Mouse (Mus musculus): ENCODE data around the gene Snrnp35. TPM values are rescaled to one million over a fixed set of nuclear protein-coding genes. Genes with fewer than 3 reads are reported as not detected.
"Not testable (repeated sequence)": the region's sequence is repeated elsewhere in the genome, so short reads cannot be mapped to it uniquely, and the experiment has no call there.

Snrnp35 gene
- polyA plus RNA-seq, 1 experiment from 2014 or later: 32.2 TPM

GRCm38 (mm10) chr5:124496614-124497514, 13.9 kb downstream of the Snrnp35 start:
- DNase-seq (ENCODE audit: low spot score): no peak
- Histone ChIP-seq H3K27me3 (ENCODE audit: low read depth, poor library complexity, severe bottlenecking) (no peaks in the 10 kb centered on the region), H3K36me3 (peaks cover 96% of the 10 kb centered on the region), H3K27ac (no peak overlapping the region), H3K4me3 (no peak overlapping the region), H3K9me3 (replicated peaks) (no peaks in the 10 kb centered on the region), H3K4me1 (no peaks in the 10 kb centered on the region)
- 76% methylated on average over 15 of the region's 15 CpGs for WGBS

- Histone ChIP-seq H3K4me1 (no peaks in the 10 kb centered on the region), H3K36me3 (peaks cover 96% of the 10 kb centered on the region), H3K9me3 (replicated peaks) (no peaks in the 10 kb centered on the region), H3K27me3 (ENCODE audit: low read depth, poor library complexity, severe bottlenecking) (no peaks in the 10 kb centered on the region), H3K4me3 (no peak overlapping the region), H3K27ac (0 out of 2 replicates have a peak overlapping the region, but pooled peaks have one; percentile 14)
- no peak for DNase-seq (ENCODE audit: low spot score)
- 81% methylated on average over 9 of the region's 9 CpGs for WGBS
Observed at GRCm38 (mm10) chr5:124498221-124498876, 15.4 kb downstream of the Snrnp35 start.

DNA sequence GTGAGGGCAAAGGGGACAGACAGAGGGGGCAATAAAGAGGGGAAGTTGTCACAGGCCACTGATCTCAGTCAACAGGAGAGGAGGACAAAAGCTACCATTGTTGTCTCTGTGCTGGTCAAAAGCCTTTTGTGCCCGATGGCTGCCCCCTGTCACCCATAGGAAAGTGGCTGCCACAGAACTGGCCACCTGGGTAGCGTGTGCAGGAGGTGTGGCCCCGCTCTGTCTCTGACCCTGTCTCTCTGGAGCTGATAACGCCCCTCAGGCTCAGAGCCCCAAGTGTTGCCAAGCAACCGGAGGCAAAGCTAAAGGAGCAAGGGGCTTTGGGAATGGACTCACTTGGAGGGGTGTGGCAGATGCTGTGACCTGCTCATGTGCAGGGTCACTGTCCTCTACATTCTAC, 16.1 kb downstream of the Snrnp35 start:
- H3K27ac ChIP-seq: no peak overlapping the region
- no peak for DNase-seq (ENCODE audit: low spot score)
- 65% methylated on average over 5 of the region's 5 CpGs for WGBS
- no peak overlapping the region for H3K4me3 ChIP-seq
- peaks cover 96% of the 10 kb centered on the region for H3K36me3 ChIP-seq
- H3K9me3 ChIP-seq (replicated peaks): no peaks in the 10 kb centered on the region
- H3K27me3 ChIP-seq (ENCODE audit: low read depth, poor library complexity, severe bottlenecking): no peaks in the 10 kb centered on the region
- H3K4me1 ChIP-seq: no peaks in the 10 kb centered on the region

DNA sequence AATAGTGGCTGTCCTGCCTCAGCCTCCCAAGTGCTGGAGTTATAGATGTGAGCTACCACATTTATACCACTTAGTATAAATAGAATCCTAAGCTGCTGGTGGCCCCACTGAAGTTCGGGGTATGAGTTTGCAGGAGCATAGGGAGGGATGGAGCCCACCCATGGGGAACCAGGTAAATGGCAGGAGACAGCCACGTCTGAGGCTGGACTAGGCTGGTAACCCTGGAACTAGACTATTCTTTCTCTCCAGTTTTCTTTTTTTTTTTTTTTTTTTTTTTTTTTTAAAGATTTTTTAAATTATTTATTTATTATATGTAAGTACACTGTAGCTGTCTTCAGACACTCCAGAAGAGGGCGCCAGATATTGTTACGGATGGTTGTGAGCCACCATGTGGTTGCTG, 17.1 kb downstream of the Snrnp35 start:
- not testable (repeated sequence) for H3K9me3 ChIP-seq (replicated peaks); H3K4me3 ChIP-seq; H3K27me3 ChIP-seq (ENCODE audit: low read depth, poor library complexity, severe bottlenecking); DNase-seq (ENCODE audit: low spot score); H3K27ac ChIP-seq; H3K4me1 ChIP-seq
- 81% methylated on average over 4 of the region's 4 CpGs for WGBS
- H3K36me3 ChIP-seq: peaks cover 95% of the 10 kb centered on the region

DNA sequence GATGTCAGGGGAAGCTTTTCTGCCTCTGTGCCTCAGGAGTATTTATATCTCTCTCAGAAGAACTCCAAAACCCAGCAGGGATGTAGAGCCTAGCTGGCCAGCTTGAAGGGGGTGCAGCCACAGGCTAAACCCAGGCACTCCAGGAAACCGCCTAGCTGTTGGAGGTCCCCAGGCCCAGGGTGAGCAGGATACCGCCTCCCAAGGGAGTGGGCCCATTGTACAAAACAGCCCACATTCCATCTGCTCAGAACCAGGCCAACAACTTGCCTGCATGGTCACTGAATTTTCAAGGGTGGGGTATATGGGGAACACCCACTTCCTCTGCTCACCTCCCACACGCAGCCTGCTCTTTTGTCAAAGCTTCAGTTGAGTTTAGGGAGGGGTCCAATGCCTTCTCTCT, 17.6 kb downstream of the Snrnp35 start:
- Histone ChIP-seq H3K4me1 (no peaks in the 10 kb centered on the region), H3K27me3 (ENCODE audit: low read depth, poor library complexity, severe bottlenecking) (no peaks in the 10 kb centered on the region), H3K27ac (no peak overlapping the region), H3K4me3 (no peak overlapping the region), H3K36me3 (peaks cover 95% of the 10 kb centered on the region), H3K9me3 (replicated peaks) (no peaks in the 10 kb centered on the region)
- WGBS: 92% methylated on average over 3 of the region's 3 CpGs
- DNase-seq (ENCODE audit: low spot score): no peak

DNA sequence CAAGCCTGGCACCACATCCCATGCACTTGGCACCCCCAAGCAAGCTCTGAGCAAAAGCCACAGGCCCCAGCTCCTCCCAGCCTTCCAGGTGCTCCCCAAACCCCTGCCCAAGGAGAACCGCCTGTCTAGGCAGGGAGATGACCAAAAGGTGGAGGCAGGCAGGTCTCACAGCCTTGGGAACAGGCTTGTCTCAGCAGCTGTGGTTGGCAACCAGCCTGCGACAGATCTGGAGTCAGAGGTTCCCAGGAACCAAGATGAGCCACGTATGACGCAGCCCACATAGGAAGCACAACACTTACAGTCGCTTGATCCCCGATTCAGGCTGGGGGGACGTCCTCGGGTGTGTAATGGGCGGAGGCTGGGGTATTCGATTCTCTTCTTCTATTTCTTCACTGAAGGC, 18.6 kb downstream of the Snrnp35 start:
- Histone ChIP-seq H3K9me3 (replicated peaks) (no peaks in the 10 kb centered on the region), H3K36me3 (peaks cover 95% of the 10 kb centered on the region), H3K27me3 (ENCODE audit: low read depth, poor library complexity, severe bottlenecking) (no peaks in the 10 kb centered on the region), H3K4me3 (no peak overlapping the region), H3K4me1 (no peaks in the 10 kb centered on the region), H3K27ac (no peak overlapping the region)
- no peak for DNase-seq (ENCODE audit: low spot score)
- WGBS: 91% methylated on average over 10 of the region's 10 CpGs

DNA sequence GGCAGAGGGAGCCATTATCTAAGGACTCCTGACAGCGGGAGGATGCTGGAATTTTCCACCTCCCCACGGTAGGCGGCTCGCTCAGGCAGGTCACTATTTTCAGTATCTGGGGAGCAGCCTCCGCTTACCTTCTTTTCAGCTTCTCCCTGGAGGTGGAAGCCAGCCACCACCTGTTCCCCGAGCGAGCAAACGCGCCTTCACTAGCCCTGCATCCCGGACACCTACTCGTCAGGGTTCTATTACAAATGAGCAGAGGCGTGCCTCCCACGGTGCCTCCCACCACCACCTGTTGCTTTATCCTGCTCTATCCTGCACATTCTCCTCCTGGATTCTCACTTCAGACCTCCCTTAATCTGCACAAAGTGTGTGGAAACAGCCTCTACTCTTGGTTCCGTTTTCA, 20.8 kb downstream of the Snrnp35 start:
- 63% methylated on average over 14 of the region's 14 CpGs for WGBS
- no peaks in the 10 kb centered on the region for H3K9me3 ChIP-seq (replicated peaks)
- H3K27me3 ChIP-seq (ENCODE audit: low read depth, poor library complexity, severe bottlenecking): no peaks in the 10 kb centered on the region
- H3K4me1 ChIP-seq: 0 out of 2 replicates have a peak, but pooled peaks cover 3% of the 10 kb centered on the region
- no peak for DNase-seq (ENCODE audit: low spot score)
- peaks cover 93% of the 10 kb centered on the region for H3K36me3 ChIP-seq
- no peak overlapping the region for H3K27ac ChIP-seq
- H3K4me3 ChIP-seq: no peak overlapping the region

GRCm38 (mm10) chr5:124505235-124505634, 22.3 kb downstream of the Snrnp35 start:
- 94% methylated on average over 4 of the region's 4 CpGs for WGBS
- Histone ChIP-seq H3K36me3 (peaks cover 97% of the 10 kb centered on the region), H3K4me1 (peaks cover 6% of the 10 kb centered on the region; the same call in 1 of the 2 replicates), H3K4me3 (no peak overlapping the region), H3K27me3 (ENCODE audit: low read depth, poor library complexity, severe bottlenecking) (no peaks in the 10 kb centered on the region), H3K9me3 (replicated peaks) (no peaks in the 10 kb centered on the region), H3K27ac (no peak overlapping the region)
- no peak for DNase-seq (ENCODE audit: low spot score)

DNA sequence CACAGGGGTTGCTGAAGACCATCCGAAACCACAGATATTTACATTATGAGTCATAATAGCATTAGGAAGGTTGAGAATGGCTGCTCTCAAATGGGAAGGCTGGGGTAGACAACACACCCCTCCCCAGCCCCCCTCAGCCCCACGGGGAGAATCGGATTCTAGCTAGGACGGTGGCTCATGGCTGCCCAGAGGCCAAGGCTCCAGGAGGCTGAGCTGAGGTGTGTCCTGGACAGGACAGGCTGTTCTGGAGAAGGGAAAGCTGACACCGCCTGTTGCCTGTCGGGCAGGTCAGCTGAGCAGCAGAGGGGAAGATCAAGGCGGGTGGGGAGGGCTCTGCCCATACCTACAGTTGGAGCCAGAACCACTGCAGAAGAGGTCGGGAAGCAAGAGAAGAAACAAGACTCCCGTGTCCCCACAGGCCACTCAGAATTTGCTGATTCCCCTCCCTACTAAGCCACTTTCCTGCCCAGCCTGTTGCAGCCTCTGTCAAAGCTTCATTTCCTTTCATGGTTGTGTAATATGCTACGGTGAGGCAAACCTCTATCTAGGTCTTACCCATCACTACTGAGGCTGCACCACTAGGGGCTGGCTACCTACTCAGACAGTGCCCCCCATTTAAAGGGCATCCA, 23.9 kb downstream of the Snrnp35 start:
- DNase-seq (ENCODE audit: low spot score): no peak
- Histone ChIP-seq H3K4me3 (no peak overlapping the region), H3K36me3 (peaks cover 97% of the 10 kb centered on the region), H3K9me3 (replicated peaks) (no peaks in the 10 kb centered on the region), H3K4me1 (peaks cover 6% of the 10 kb centered on the region; the same call in 1 of the 2 replicates), H3K27me3 (ENCODE audit: low read depth, poor library complexity, severe bottlenecking) (no peaks in the 10 kb centered on the region), H3K27ac (no peak overlapping the region)
- 71% methylated on average over 10 of the region's 10 CpGs for WGBS

DNA sequence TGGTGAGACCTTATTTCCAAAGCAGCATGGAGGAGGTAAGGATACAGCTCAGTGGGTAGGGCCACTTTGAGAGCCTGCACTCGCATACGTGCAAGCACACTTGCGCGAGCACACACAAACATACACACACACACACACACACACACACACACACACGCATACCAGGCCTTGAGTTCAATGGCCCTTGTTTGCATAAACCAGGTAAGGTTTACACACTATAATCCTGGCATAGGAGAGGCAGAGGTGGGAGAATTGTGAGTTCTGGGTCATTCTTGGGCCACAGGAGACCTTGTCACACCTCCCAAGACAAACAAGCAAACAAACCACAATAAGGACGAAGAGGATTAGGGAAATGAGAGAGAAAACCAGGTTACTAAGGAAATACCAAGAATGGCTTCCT, 26.3 kb downstream of the Snrnp35 start:
- no peak overlapping the region for H3K4me3 ChIP-seq
- H3K27me3 ChIP-seq (ENCODE audit: low read depth, poor library complexity, severe bottlenecking): no peaks in the 10 kb centered on the region
- DNase-seq (ENCODE audit: low spot score): no peak
- no peaks in the 10 kb centered on the region for H3K9me3 ChIP-seq (replicated peaks)
- H3K4me1 ChIP-seq: peaks cover 6% of the 10 kb centered on the region; the same call in 1 of the 2 replicates
- peaks cover 97% of the 10 kb centered on the region for H3K36me3 ChIP-seq
- H3K27ac ChIP-seq: no peak overlapping the region
- 95% methylated on average over 6 of the region's 6 CpGs for WGBS

- DNase-seq (ENCODE audit: low spot score): no peak
- H3K27ac ChIP-seq: no peak overlapping the region
- peaks cover 97% of the 10 kb centered on the region for H3K36me3 ChIP-seq
- H3K4me1 ChIP-seq: peaks cover 6% of the 10 kb centered on the region; the same call in 1 of the 2 replicates
- H3K9me3 ChIP-seq (replicated peaks): no peaks in the 10 kb centered on the region
- no peaks in the 10 kb centered on the region for H3K27me3 ChIP-seq (ENCODE audit: low read depth, poor library complexity, severe bottlenecking)
- H3K4me3 ChIP-seq: no peak overlapping the region
- WGBS: 77% methylated on average over 12 of the region's 12 CpGs
Observed at GRCm38 (mm10) chr5:124509742-124510237, 26.9 kb downstream of the Snrnp35 start.

- H3K27me3 ChIP-seq (ENCODE audit: low read depth, poor library complexity, severe bottlenecking): no peaks in the 10 kb centered on the region
- no peak overlapping the region for H3K4me3 ChIP-seq
- no peak for DNase-seq (ENCODE audit: low spot score)
- H3K27ac ChIP-seq: no peak overlapping the region
- H3K9me3 ChIP-seq (replicated peaks): no peaks in the 10 kb centered on the region
- WGBS: 86% methylated on average over 10 of the region's 10 CpGs
- peaks cover 6% of the 10 kb centered on the region; the same call in 1 of the 2 replicates for H3K4me1 ChIP-seq
- peaks cover 96% of the 10 kb centered on the region for H3K36me3 ChIP-seq
Observed at GRCm38 (mm10) chr5:124510536-124511050, 27.7 kb downstream of the Snrnp35 start.
